Mouse (Mus musculus) layer of hippocampus, postnatal 25 days (tissue): Measurements from ENCODE around the gene Ttll10. TPM values are rescaled to one million over a fixed set of nuclear protein-coding genes. Genes with fewer than 3 reads are reported as not detected.
A peak's percentile ranks its signal among the peaks of the same experiment; 100 is the strongest.

Experiments used
- DNase-seq, 2 experiments: peaks; one replicate each; pipeline ENCODE4 v3.0.0; 2022; ENCODE audit warnings: mixed read lengths in 2 of 2, low spot score in 1 of 2; ENCODE audit errors: extremely low spot score in 1 of 2
- total RNA-seq, 2 experiments: library from RNA; stranded (reverse); gene quantifications; 2 replicates each; pipeline ENCODE4 v1.2.3; 2021

The Ttll10 gene
- total RNA-seq, 2 experiments from 2014 or later, result 0.12 to 0.31 TPM

DNA sequence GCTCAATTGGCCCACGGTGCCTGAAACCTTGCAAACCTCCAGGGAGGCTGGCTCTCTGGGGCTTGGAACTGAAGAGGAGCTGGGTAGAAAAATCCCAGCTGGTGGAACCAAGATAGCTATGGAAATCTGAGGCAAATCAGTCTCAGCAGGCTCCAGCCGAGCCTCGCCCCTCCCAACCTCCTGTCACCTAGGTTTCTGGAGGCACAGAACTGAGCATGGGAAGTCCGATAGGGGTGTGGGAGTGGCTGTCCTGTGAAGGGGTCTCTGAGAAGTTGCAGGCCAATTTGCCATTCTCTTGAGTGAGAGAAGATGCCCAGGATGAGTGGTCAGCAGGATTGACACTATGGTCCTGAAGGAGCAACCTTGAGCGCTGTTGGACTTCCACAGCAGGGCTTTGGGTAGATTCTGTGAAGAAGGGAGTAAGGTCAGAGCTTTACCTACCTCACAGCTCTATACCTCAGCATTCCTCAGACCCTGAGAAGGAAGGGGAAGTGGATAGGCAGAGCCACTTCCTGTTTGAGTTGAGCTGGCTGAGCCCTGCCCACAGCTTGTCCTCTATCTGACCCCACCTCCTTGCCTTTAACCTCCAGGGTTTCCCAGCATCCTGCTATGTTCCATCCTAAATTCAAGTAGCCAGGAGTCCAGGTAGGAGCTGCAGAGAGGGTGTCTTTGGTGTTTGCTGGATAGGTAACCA, 8.2 kb upstream of the Ttll10 start:
- DNase-seq, result no peak

DNA sequence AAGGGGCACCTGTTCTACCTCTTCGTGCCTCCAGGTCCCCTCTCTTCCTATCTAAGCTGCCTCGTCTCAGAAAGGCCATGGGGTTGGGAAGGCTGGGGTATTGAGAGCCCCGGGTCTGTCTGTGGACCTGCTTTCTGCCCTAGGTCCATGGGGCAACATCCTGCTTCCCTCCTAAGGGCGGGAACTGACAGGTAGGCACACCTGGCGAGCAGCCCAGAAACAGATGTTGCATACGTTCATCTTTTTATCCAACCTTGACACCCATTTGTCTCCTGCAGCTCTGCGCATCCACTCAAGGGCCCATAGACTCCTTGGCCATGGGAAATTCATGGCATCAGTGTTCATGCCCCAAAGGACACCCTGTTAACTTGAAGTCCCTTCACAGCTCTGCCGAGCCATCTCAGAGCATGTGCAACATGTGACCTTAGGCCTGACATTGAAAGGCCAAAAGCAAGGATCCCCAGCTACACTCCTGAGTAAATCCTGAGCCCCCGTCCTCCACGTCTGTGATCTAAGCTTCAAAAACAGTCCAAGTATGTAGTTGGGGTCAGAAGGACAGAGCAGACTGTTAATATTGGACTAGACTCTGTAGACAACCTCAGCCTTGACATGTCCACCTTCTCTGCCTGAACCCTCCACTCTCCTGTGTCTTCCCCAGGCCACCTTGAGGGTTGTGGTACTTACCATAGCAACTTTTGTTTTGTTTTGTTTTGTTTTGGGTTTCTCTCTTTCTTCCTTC, 6.1 kb upstream of the Ttll10 start:
- no peak for DNase-seq

- no peak for DNase-seq
Observed at GRCm38 (mm10) chr4:156064510-156064897, 5.3 kb upstream of the Ttll10 start.

DNA sequence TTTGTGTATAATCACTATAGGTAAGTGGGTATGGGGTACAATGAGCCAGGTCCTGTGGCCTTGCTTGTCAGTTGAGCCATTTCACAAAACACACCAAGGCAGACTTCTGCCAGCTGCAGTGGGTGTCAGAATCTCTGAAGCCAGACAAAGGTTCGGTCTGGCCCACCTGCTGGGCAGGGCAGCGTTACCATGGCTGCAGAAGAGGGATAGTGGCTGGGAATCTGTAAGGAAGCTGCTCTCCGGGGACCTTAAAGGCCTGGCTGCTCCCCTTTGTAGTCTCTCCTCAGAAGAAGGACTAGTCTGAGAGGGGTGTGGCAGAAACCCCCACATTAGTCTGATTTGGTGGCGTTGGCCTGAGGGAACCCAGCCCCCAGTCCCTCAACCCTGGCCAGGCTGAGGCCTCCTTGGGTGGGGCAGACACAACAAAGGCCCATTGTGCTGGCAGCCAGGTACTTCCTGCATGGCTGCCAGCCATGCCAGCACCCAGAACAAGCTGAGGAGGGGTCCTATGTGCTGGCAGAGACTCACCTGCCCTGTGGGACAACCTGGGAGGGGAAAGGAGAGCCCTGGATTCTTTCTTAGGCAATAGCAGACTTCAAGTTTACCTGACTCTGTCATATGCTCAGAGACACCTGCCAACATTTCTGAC, 4.8 kb upstream of the Ttll10 start:
- no peak for DNase-seq

- no peak for DNase-seq
Observed at GRCm38 (mm10) chr4:156059713-156060112, 499 bp upstream of the Ttll10 start.

DNA sequence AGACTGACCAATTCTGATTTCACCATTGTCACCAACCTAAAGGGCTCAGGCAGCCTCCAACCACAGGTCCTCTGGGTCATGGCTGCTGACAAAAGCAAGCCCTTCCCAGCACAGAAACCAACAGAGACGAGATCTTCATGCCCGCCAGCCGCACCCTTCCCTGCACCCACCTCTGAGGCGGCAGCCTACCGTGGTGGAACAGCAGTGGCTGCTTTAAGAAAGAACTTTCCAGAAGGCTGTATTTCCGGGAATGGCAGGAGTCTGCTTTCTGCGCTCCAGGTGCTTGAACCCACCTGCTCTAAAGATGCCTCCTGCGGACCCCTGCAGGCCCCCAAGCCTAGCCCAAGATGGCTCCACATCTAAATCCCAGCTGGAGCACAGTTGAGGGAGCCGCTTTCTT, 388 bp downstream of the Ttll10 start:
- DNase-seq, result no peak

DNA sequence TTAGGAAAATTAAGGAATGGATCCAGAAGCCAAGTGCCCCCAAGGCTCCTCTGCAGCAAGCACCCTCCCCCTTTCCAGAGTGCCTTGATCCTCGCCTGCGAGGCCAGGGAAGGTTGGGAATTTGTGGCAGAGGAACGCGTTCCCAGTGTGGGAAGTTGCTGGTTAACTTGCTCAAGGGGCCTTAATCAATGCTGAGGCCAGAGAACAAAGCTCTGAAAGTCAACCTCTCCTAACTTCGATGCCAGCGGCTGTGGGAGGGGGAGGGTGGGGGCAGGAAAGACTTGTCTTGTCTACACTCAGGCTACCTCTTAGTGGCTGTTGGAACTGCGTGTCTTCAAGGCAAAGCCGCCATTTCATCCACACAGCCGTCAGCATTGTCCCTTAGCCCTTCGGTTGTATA, 1.5 kb downstream of the Ttll10 start:
- DNase-seq, result no peak

GRCm38 (mm10) chr4:156055173-156055572, 4.0 kb downstream of the Ttll10 start:
- no peak for DNase-seq

GRCm38 (mm10) chr4:156054606-156055005, 4.6 kb downstream of the Ttll10 start:
- no peak for DNase-seq

- DNase-seq, result no peak
Observed at GRCm38 (mm10) chr4:156054130-156054529, 5.1 kb downstream of the Ttll10 start.

- DNase-seq, result no peak
Observed at GRCm38 (mm10) chr4:156053113-156053512, 6.1 kb downstream of the Ttll10 start.

DNA sequence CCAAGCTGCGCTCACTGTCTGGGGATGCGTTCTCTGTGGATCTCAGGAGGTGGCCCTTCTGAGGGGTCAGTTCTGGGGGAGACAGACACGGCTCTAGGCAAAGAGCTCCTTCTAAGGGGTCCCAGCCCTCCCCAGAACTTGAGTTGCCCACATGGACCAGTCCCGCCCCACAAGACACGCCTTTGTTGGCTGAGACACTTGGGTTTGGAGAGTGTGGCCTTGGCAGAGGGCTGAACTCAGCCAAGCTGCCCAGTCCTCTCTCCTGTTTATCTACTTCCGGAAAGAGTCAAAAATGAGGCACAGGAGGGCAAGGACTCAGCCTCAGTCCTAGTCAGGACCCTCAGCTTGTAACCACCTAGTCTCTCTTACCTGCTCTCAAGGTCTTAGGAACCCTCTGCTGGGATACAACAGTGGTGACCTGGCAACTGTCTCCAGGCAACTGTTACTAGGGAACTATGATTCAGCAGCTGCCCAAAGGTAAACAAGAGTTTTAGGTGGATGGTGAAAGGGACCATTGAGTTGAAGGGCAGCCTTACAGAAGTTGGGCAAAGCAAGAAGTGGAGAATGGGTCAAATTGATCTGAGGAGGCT, 8.7 kb downstream of the Ttll10 start:
- no peak for DNase-seq

DNA sequence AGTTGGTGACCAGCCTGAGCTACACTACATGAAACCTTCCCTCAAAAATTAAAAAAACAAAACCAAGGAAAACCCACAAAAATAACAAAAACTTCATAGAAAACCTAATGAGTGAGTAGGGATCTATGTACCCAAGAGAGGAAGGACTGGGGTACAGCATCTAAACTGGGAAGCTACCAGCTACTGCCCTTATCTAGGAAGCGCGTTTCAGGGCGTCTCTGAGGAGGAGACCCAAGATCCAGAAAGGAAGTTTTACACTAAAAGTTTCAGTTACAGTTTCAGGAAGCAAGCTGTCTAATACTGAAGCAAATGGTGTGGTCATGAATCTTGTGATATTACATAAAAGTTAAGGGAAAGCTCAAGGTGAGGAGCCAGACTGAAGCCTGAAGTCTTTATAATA, 9.4 kb downstream of the Ttll10 start:
- no peak for DNase-seq

- DNase-seq, result no peak
Observed at GRCm38 (mm10) chr4:156044754-156045153, 14.5 kb downstream of the Ttll10 start.

- no peak for DNase-seq
Observed at GRCm38 (mm10) chr4:156034901-156035300, 24.3 kb downstream of the Ttll10 start.

DNA sequence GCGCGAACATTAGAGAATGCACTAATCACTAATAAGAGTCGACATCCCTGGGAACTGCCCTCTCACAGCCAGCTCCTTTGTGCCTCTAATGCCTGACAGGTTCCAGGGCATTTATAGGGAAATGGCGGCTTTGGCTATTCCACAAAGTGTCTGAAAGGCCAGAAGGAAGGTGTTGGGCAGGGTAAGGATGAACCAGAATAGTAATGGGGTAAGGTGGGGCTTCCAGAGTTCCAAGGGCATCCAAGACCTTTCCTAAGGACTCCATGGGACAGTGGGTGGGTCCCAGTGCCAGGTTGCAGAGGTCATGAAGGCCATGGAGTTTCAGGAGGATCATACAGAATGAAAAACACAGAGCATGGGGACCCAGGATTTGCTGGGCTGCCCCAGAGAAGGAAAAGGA, 24.9 kb downstream of the Ttll10 start:
- DNase-seq, result no peak

DNA sequence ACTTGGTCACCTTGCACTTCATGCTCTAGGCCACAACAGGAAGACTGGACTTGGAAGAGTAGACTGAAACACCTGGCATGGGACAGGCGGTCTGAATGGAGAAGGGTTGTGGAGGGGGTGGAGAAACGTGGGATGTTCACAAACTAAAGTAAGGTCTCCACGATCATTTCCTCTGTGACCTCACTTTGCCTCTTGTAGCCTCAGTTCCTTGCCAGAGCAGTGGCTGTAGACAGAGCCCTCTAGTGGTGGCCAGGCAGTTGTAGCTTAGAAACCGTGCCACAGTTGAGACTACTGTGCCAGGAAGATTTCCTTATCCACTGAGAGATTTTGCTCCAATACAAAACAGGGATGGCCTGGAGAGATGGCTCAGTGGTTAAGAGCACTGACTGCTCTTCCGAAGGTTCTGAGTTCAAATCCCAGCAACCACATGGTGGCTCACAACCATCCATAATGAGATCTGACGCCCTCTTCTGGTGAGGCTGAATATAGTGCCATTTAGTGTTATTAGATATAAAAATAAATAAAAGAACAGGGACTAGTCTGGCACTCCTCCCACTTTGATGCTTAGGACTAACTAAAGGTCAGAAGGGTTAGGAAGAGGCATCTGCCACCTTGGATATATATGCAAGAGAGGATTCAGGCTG, 25.6 kb downstream of the Ttll10 start:
- no peak for DNase-seq

DNA sequence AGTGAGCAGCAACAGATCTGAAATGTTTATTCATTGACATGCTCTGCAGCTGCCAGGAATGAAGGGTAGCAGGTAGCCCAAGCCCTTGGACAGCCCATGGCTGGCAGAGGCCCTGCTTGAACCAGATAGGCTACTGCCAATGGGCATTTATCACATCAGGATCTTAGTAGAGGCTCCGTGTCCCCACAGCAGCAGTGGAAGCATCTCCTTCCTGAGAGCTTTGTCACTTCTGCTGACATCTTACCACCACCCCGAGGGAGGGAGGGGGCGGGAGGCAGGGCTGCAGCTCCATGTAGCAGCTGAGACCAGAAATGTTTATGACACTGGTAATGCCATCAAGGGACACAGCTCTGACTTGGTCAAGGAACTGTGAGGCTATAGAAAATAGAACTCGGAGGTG, 26.4 kb downstream of the Ttll10 start:
- no peak for DNase-seq

DNA sequence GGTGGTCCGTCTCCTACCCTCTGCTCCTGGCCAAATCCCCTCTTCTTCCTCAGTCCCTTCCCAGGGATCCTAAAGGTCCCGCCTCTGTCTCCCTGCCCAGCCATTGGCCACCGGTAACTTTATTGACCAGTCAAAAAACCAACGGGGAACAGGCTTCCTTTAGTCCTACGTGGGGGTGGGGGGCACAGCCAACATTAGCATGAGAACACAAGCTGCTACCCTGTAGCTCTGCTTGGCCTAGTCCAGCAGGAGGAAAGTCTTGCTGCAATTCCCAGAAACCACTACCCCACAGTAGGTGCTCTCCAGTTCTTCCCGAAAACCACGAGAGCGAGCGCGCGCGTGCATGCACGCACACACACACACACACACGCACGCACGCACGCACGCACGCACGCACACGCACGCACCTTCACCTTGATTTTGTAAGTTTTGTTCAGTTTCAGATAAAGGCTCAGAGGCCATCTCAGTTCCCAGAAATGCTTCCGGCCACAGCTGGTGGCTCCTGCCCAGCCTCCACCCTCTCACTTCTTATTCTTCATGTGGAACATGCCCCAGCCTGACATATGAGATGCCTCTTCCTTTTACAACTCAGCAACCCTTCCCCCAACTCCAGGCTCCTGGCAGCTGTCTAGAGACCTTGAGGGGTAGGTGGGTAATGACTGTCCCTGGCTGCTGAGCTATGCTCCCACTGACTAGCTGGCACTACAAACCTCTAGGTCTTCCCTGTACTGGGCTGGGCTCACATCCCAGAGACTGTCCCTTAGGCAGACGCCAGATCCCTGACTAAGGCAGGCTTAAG, 27.4 kb downstream of the Ttll10 start:
- DNase-seq, result peak; percentile 51 to 60

DNA sequence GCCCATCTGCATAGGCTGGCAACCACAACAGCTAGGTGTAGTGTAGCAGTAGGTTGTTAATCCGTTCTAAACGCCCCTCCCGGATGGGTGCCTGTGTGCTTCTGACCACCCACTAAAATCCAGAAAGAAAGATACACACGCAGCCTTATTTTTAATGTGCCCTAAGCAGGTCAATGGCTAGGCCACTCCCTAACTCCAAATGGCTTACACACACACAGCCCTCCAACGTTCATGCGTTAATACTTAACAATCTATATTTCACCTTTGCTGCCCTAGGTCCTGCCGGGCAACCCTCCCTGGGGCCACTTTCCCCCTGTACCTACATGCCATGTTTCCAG, 28.0 kb downstream of the Ttll10 start:
- DNase-seq, result no peak
